Mouse (Mus musculus) testis, adult 2 months (tissue): Measurements from ENCODE around the gene Galntl6.

Source experiments
- CTCF ChIP-seq: fragments of 200-500 bp; IDR thresholded peaks from 2 replicates; pipeline ENCODE4 v1.5.1; 2012; ENCODE audit warnings: low read depth, mild to moderate bottlenecking, inconsistent platforms, low read length, moderate library complexity; ENCODE audit not compliant: control insufficient read depth, insufficient read depth, insufficient replicate concordance
- POLR2A ChIP-seq: fragments of 200-500 bp; IDR thresholded peaks from 2 replicates; pipeline ENCODE4 v1.6.1; 2012; ENCODE audit warnings: low read depth, mild to moderate bottlenecking, inconsistent platforms, low read length, moderate library complexity; ENCODE audit not compliant: control insufficient read depth

DNA sequence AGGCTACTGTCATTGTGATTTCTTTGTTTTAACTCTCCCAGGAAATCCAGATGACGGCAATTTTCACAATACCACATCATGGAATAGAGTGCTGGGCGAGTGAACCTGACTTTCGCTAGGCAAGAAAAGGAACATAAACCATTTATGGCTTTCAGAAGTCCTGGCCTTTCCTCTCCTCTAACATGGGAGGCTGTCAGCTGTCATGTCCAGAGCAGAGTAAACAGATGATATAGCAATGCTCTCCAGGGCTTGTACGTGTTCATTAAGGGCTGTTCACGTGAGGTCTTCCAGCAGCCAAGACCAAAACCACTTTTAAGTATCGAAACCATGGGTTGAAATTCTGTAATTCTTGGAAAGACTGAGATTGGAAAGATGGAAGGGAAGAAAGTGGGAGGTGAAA lies 989.3 kb downstream of the Galntl6 start:
- TF ChIP-seq CTCF, result no peak
- TF ChIP-seq POLR2A, result no peak
